Mouse (Mus musculus) embryonic facial prominence, embryonic 10.5 days (tissue): ENCODE results near the gene Wdr74. TPM values are rescaled to one million over a fixed set of nuclear protein-coding genes. Genes with fewer than 3 reads are reported as not detected.

Experiments
- DNase-seq: peaks from one replicate; pipeline ENCODE4 v3.0.0-alpha.2; 2017; ENCODE audit warnings: low spot score
- H3K27ac ChIP-seq: fragments of 300-500 bp; sonication (generic); replicated peaks from 2 replicates; pipeline ENCODE4 v1.5.1; 2016; ENCODE audit warnings: mild to moderate bottlenecking
- H3K27me3 ChIP-seq: fragments of 300-500 bp; sonication (generic); replicated peaks from 2 replicates; pipeline ENCODE4 v1.6.1; 2016; ENCODE audit warnings: low read depth, mild to moderate bottlenecking; ENCODE audit not compliant: poor library complexity, severe bottlenecking
- H3K36me3 ChIP-seq: fragments of 300-500 bp; sonication (generic); replicated peaks from 2 replicates; pipeline ENCODE4 v1.6.1; 2016; ENCODE audit warnings: mild to moderate bottlenecking, moderate library complexity
- H3K4me1 ChIP-seq: fragments of 300-500 bp; sonication (generic); 2 replicates; pipeline ENCODE4 v1.6.1; 2016
- H3K4me3 ChIP-seq: fragments of 300-500 bp; sonication (generic); 2 replicates; pipeline ENCODE4 v1.5.1; 2016; ENCODE audit warnings: mild to moderate bottlenecking, moderate library complexity
- H3K9me3 ChIP-seq: fragments of 300-500 bp; sonication (generic); 2 replicates; pipeline ENCODE4 v1.6.1; 2016; ENCODE audit warnings: mild to moderate bottlenecking
- WGBS: fragments of 180-500 bp; shearing (Covaris S2); methylation state at CpG from one replicate; pipeline ENCODE4 v1.1.7; 2016; 5-methylcytosine and 5-hydroxymethylcytosine counted together
- polyA plus RNA-seq: library from polyadenylated mRNA; unstranded; fragments of >200 nt; fragmentation: Nextera tagmentation; extraction: Ambion mirVana; gene quantifications from 2 replicates; pipeline ENCODE4 v1.2.1, GENCODE M21; 2016

The Wdr74 gene
- 117 and 127 TPM in 2 replicates for polyA plus RNA-seq

- peak; percentile 92 for DNase-seq
- Histone ChIP-seq H3K4me1 (peaks cover 15% of the 10 kb centered on the region), H3K4me3 (peak within 1 kb of the TSS; percentile 96), H3K27ac (peak within 1 kb of the TSS; percentile 88), H3K36me3 (peaks cover 35% of the 10 kb centered on the region), H3K9me3 (no peaks in the 10 kb centered on the region), H3K27me3 (no peaks in the 10 kb centered on the region)
- WGBS: 1% methylated on average over 32 of the region's 32 CpGs
These were observed at the start of gene Wdr74 for GRCm38 (mm10) chr19:8735389-8736159. TSS of gene Wdr74 (plus strand) at chr19:8735827.

DNA sequence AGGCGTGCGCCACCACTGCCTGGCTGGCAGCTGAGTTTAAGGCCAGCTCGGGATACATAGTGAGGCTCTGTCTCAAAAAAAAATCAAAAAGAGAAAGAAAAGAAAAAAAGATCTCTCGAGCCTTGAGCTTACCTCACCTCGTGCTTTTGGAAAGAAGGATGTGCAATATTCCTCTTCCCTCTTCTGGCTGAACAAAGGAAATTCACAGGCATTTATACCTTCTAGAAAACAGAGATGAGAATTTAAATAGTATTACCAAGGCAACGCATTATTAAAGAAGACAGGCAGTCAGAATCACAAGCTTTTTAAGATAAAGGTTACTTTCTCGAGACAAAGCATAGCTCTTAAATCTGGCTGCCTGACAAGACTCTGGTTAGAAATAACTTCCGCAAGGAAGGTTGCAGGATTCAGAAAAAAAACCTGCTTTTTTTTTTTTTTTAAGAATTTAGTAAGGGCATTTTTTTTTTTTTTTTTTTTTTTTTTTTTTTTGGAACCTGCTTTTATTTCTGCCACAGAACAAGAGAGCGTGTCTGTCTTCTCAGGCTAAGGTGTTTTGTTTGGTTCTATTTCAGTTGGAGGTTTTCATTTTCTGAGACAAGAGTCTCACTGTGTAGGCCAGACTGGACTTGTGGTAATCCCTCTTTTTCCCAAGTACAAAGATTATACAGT, 43.6 kb upstream of the Wdr74 start:
- no peaks in the 10 kb centered on the region for H3K36me3 ChIP-seq
- no peak for DNase-seq
- no peaks in the 10 kb centered on the region for H3K9me3 ChIP-seq
- no peak overlapping the region for H3K27ac ChIP-seq
- no peaks in the 10 kb centered on the region for H3K4me1 ChIP-seq
- 72% methylated on average over 9 of the region's 9 CpGs for WGBS
- no peaks in the 10 kb centered on the region for H3K27me3 ChIP-seq
- H3K4me3 ChIP-seq: no peak overlapping the region

GRCm38 (mm10) chr19:8692740-8693139, 42.9 kb upstream of the Wdr74 start:
- H3K9me3 ChIP-seq: no peaks in the 10 kb centered on the region
- H3K36me3 ChIP-seq: no peaks in the 10 kb centered on the region
- H3K4me3 ChIP-seq: no peak overlapping the region
- no peaks in the 10 kb centered on the region for H3K27me3 ChIP-seq
- H3K4me1 ChIP-seq: no peaks in the 10 kb centered on the region
- no peak overlapping the region for H3K27ac ChIP-seq
- DNase-seq: no peak
- 55% methylated on average over 5 of the region's 5 CpGs for WGBS

- DNase-seq: peak; percentile 41
- H3K27ac ChIP-seq: no peak overlapping the region
- no peaks in the 10 kb centered on the region for H3K36me3 ChIP-seq
- H3K4me3 ChIP-seq: no peak overlapping the region
- H3K4me1 ChIP-seq: no peaks in the 10 kb centered on the region
- 58% methylated on average over 6 of the region's 6 CpGs for WGBS
- H3K27me3 ChIP-seq: no peaks in the 10 kb centered on the region
- no peaks in the 10 kb centered on the region for H3K9me3 ChIP-seq
These were observed 40.3 kb upstream of the Wdr74 start for GRCm38 (mm10) chr19:8695330-8695729.

DNA sequence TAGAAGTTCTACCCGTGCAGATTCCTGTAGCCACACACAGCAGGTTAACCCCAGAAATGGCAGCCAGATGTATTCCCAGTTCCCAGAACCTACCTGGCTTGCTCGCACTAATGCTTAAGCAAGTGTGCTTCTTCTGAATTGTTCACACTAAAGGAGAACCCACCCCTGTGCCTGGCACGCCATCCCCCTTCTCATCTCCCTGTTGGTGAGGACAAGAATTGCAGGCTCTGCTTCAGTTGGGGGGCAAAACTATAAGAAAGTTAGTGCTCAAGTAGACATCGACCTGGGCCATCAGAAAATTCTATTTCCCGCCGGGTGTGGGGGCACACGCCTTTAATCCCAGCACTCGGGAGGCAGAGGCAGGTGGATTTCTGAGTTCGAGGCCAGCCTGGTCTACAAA, 36.0 kb upstream of the Wdr74 start:
- no peaks in the 10 kb centered on the region for H3K4me1 ChIP-seq
- H3K27ac ChIP-seq: no peak overlapping the region
- DNase-seq: no peak
- no peaks in the 10 kb centered on the region for H3K9me3 ChIP-seq
- no peaks in the 10 kb centered on the region for H3K27me3 ChIP-seq
- WGBS: 81% methylated on average over 9 of the region's 9 CpGs
- H3K4me3 ChIP-seq: no peak overlapping the region
- no peaks in the 10 kb centered on the region for H3K36me3 ChIP-seq

DNA sequence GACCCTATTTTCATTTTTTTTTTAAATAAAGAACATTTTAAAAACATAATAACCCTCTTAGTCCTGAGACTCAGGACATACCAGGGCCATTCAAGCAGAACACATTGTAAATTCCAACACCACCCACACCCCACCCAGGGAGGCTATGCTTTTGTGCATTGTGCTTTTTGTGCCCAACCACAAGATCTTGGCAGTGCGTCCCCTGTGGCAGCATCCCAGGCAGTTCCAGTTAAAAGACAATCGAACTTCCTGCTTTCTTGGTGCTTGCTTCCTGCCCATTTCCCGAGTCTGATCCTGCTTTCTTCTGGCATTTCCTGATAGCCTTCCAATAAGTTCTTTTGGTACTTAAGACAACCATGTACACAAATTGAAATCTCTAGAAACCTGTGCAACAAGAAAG, 33.2 kb upstream of the Wdr74 start:
- Histone ChIP-seq H3K27me3 (no peaks in the 10 kb centered on the region), H3K4me3 (no peak overlapping the region), H3K36me3 (peaks cover 16% of the 10 kb centered on the region), H3K27ac (no peak overlapping the region), H3K4me1 (no peaks in the 10 kb centered on the region), H3K9me3 (no peaks in the 10 kb centered on the region)
- no peak for DNase-seq
- WGBS: 56% methylated on average over 3 of the region's 3 CpGs

DNA sequence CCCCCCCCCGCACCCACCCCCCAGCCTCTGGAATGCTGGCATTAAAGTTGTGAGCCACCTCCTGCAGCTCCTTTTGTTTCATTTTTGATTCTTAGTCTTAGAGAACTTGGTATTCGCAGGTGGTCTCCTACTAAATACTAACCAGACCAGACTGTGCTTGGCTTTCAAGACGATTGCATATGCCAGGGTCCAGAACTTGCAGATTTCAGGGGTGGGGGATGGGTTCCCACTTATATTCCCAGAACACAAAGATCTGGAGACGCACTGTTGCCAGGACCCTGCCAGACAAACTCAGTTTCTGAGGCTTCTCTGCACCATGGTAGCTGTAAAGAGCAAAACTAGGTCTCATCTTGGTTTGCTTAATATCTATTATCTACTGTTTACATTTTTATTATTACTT, 32.1 kb upstream of the Wdr74 start:
- Histone ChIP-seq H3K27me3 (no peaks in the 10 kb centered on the region), H3K4me1 (no peaks in the 10 kb centered on the region), H3K9me3 (no peaks in the 10 kb centered on the region), H3K27ac (no peak overlapping the region), H3K36me3 (peaks cover 27% of the 10 kb centered on the region), H3K4me3 (no peak overlapping the region)
- DNase-seq: no peak
- WGBS: 55% methylated on average over 4 of the region's 4 CpGs

GRCm38 (mm10) chr19:8705026-8705708, 30.5 kb upstream of the Wdr74 start:
- H3K4me1 ChIP-seq: 0 out of 2 replicates have a peak, but pooled peaks cover 1% of the 10 kb centered on the region
- H3K27ac ChIP-seq: no peak overlapping the region
- H3K9me3 ChIP-seq: no peaks in the 10 kb centered on the region
- no peaks in the 10 kb centered on the region for H3K27me3 ChIP-seq
- 84% methylated on average over 6 of the region's 6 CpGs for WGBS
- DNase-seq: no peak
- H3K36me3 ChIP-seq: peaks cover 43% of the 10 kb centered on the region
- no peak overlapping the region for H3K4me3 ChIP-seq

- H3K27me3 ChIP-seq: no peaks in the 10 kb centered on the region
- H3K4me3 ChIP-seq: no peak overlapping the region
- peaks cover 9% of the 10 kb centered on the region for H3K4me1 ChIP-seq
- no peaks in the 10 kb centered on the region for H3K9me3 ChIP-seq
- H3K27ac ChIP-seq: no peak overlapping the region
- no peak for DNase-seq
- WGBS: 79% methylated on average over 7 of the region's 7 CpGs
- peaks cover 54% of the 10 kb centered on the region for H3K36me3 ChIP-seq
These were observed 29.4 kb upstream of the Wdr74 start for GRCm38 (mm10) chr19:8706132-8706667.

GRCm38 (mm10) chr19:8706930-8707329, 28.7 kb upstream of the Wdr74 start:
- Histone ChIP-seq H3K27ac (no peak overlapping the region), H3K27me3 (no peaks in the 10 kb centered on the region), H3K36me3 (peaks cover 61% of the 10 kb centered on the region), H3K9me3 (no peaks in the 10 kb centered on the region), H3K4me1 (peaks cover 16% of the 10 kb centered on the region), H3K4me3 (no peak overlapping the region)
- DNase-seq: no peak
- WGBS: 96% methylated on average over 7 of the region's 7 CpGs

- peaks cover 66% of the 10 kb centered on the region for H3K36me3 ChIP-seq
- H3K4me3 ChIP-seq: no peak overlapping the region
- no peak overlapping the region for H3K27ac ChIP-seq
- H3K4me1 ChIP-seq: peaks cover 27% of the 10 kb centered on the region
- 92% methylated on average over 8 of the region's 8 CpGs for WGBS
- no peaks in the 10 kb centered on the region for H3K27me3 ChIP-seq
- no peak for DNase-seq
- no peaks in the 10 kb centered on the region for H3K9me3 ChIP-seq
These were observed 26.7 kb upstream of the Wdr74 start for GRCm38 (mm10) chr19:8708954-8709353.

DNA sequence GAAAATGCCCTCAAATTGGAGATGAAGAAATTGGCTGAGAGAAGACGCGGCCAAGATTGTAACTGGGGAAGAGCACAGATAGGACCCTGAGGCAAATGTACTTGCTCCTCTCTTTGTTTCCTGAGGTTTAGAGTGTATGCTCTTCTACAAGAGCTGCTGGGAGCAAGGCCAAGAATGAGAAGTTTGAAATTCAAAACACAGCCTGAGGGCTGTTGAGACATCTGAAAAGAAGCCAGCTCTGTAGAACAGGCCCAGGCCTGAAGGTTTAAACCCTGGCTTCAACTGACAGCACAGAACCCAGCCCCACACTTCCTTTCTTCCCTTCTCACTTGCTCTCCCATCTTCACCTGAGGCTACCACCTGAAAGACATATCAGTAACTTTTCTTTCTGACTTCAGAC, 25.6 kb upstream of the Wdr74 start:
- H3K4me1 ChIP-seq: peaks cover 34% of the 10 kb centered on the region
- 92% methylated on average over 2 of the region's 2 CpGs for WGBS
- H3K4me3 ChIP-seq: no peak overlapping the region
- no peak overlapping the region for H3K27ac ChIP-seq
- no peak for DNase-seq
- H3K36me3 ChIP-seq: peaks cover 66% of the 10 kb centered on the region
- no peaks in the 10 kb centered on the region for H3K27me3 ChIP-seq
- no peaks in the 10 kb centered on the region for H3K9me3 ChIP-seq
